Mouse (Mus musculus): ENCODE measurements at regions not wholly inside any gene's neighbourhood (a gene's known extent, or its start where the extent isn't known, plus 50 kb on each side); places are given as distances from the start of the nearest gene placed in this dataset.
A peak's percentile ranks its signal among the peaks of the same experiment; 100 is the strongest.

- no peak for DNase-seq (ENCODE audit: low spot score)
Measured at GRCm38 (mm10) chr14:66584699-66585098, 575.7 kb upstream of the Gulo start.

GRCm38 (mm10) chr14:66579904-66580492 lies 571.0 kb upstream of the Gulo start:
- no peak for DNase-seq (ENCODE audit: low spot score)

GRCm38 (mm10) chr14:66566600-66566999 lies 557.6 kb upstream of the Gulo start:
- DNase-seq (ENCODE audit: low spot score) = no peak

GRCm38 (mm10) chr14:66562744-66563143 lies 553.7 kb upstream of the Gulo start:
- no peak for DNase-seq (ENCODE audit: low spot score)

GRCm38 (mm10) chr14:66561715-66562114 lies 552.7 kb upstream of the Gulo start:
- no peak for DNase-seq (ENCODE audit: low spot score)

- DNase-seq (ENCODE audit: low spot score) = no peak
Measured at GRCm38 (mm10) chr14:66561042-66561590, 552.1 kb upstream of the Gulo start.

GRCm38 (mm10) chr14:66558393-66558792 lies 549.4 kb upstream of the Gulo start:
- no peak for DNase-seq (ENCODE audit: low spot score)

GRCm38 (mm10) chr14:66557631-66558030 lies 548.6 kb upstream of the Gulo start:
- DNase-seq (ENCODE audit: low spot score) = no peak

- no peak for DNase-seq (ENCODE audit: low spot score)
Measured at GRCm38 (mm10) chr14:66538498-66538897, 529.5 kb upstream of the Gulo start.

GRCm38 (mm10) chr14:66534671-66535070 lies 525.7 kb upstream of the Gulo start:
- DNase-seq (ENCODE audit: low spot score) = no peak

GRCm38 (mm10) chr14:66528135-66528534 lies 519.1 kb upstream of the Gulo start:
- DNase-seq (ENCODE audit: low spot score) = peak; percentile 46

GRCm38 (mm10) chr14:66527061-66527460 lies 518.1 kb upstream of the Gulo start:
- no peak for DNase-seq (ENCODE audit: low spot score)

- DNase-seq (ENCODE audit: low spot score) = no peak
Measured at GRCm38 (mm10) chr14:66522856-66523400, 513.9 kb upstream of the Gulo start.

GRCm38 (mm10) chr14:66521836-66522629 lies 513.0 kb upstream of the Gulo start:
- no peak for DNase-seq (ENCODE audit: low spot score)

GRCm38 (mm10) chr14:66516770-66517169 lies 507.8 kb upstream of the Gulo start:
- DNase-seq (ENCODE audit: low spot score) = no peak

- no peak for DNase-seq (ENCODE audit: low spot score)
Measured at GRCm38 (mm10) chr14:66510750-66511149, 501.7 kb upstream of the Gulo start.

GRCm38 (mm10) chr14:66510218-66510617 lies 501.2 kb upstream of the Gulo start:
- DNase-seq (ENCODE audit: low spot score) = no peak

- DNase-seq (ENCODE audit: low spot score) = no peak
Measured at GRCm38 (mm10) chr14:66509706-66510105, 500.7 kb upstream of the Gulo start.

- DNase-seq (ENCODE audit: low spot score) = no peak
Measured at GRCm38 (mm10) chr14:66501995-66502394, 493.0 kb upstream of the Gulo start.

- DNase-seq (ENCODE audit: low spot score) = peak; percentile 61
Measured at GRCm38 (mm10) chr14:66499896-66500295, 490.9 kb upstream of the Gulo start.

GRCm38 (mm10) chr14:66495146-66495545 lies 486.1 kb upstream of the Gulo start:
- DNase-seq (ENCODE audit: low spot score) = no peak

GRCm38 (mm10) chr14:66494518-66494923 lies 485.5 kb upstream of the Gulo start:
- DNase-seq (ENCODE audit: low spot score) = no peak

- DNase-seq (ENCODE audit: low spot score) = no peak
Measured at GRCm38 (mm10) chr14:66493691-66494121, 484.7 kb upstream of the Gulo start.
